Mouse (Mus musculus): Measurements from ENCODE around the gene Rnase13.
A peak's percentile ranks its signal among the peaks of the same experiment; 100 is the strongest.

Gene Rnase13

GRCm38 (mm10) chr14:51913062-51913959, 9.3 kb downstream of the Rnase13 start:
- DNase-seq (ENCODE audit: inconsistent ontology term): peak; percentile 75

- no peak for DNase-seq (ENCODE audit: inconsistent ontology term)
Observed at GRCm38 (mm10) chr14:51912391-51913061, 10.0 kb downstream of the Rnase13 start.

GRCm38 (mm10) chr14:51911301-51911700, 11.3 kb downstream of the Rnase13 start:
- no peak for DNase-seq (ENCODE audit: inconsistent ontology term)

- no peak for DNase-seq (ENCODE audit: inconsistent ontology term)
Observed at GRCm38 (mm10) chr14:51906102-51906501, 16.5 kb downstream of the Rnase13 start.

- no peak for DNase-seq (ENCODE audit: inconsistent ontology term)
Observed at GRCm38 (mm10) chr14:51904706-51905105, 17.9 kb downstream of the Rnase13 start.

- DNase-seq (ENCODE audit: inconsistent ontology term): no peak
Observed at GRCm38 (mm10) chr14:51903782-51904181, 18.8 kb downstream of the Rnase13 start.

GRCm38 (mm10) chr14:51902806-51903710, 19.5 kb downstream of the Rnase13 start:
- DNase-seq (ENCODE audit: inconsistent ontology term): peak; percentile 78

GRCm38 (mm10) chr14:51899351-51899750, 23.2 kb downstream of the Rnase13 start:
- no peak for DNase-seq (ENCODE audit: inconsistent ontology term)

GRCm38 (mm10) chr14:51896539-51897170, 25.9 kb downstream of the Rnase13 start:
- DNase-seq (ENCODE audit: inconsistent ontology term): no peak

GRCm38 (mm10) chr14:51896019-51896418, 26.6 kb downstream of the Rnase13 start:
- no peak for DNase-seq (ENCODE audit: inconsistent ontology term)

GRCm38 (mm10) chr14:51895071-51895470, 27.5 kb downstream of the Rnase13 start:
- no peak for DNase-seq (ENCODE audit: inconsistent ontology term)

GRCm38 (mm10) chr14:51893809-51894208, 28.8 kb downstream of the Rnase13 start:
- DNase-seq (ENCODE audit: inconsistent ontology term): no peak

GRCm38 (mm10) chr14:51893094-51893794, 29.3 kb downstream of the Rnase13 start:
- no peak for DNase-seq (ENCODE audit: inconsistent ontology term)

GRCm38 (mm10) chr14:51892191-51892939, 30.2 kb downstream of the Rnase13 start, which contains the start of gene Slc39a2:
Gene Slc39a2 (plus strand): TSS chr14:51892889.
- DNase-seq (ENCODE audit: inconsistent ontology term): no peak

GRCm38 (mm10) chr14:51889833-51890232, 32.7 kb downstream of the Rnase13 start:
- no peak for DNase-seq (ENCODE audit: inconsistent ontology term)

GRCm38 (mm10) chr14:51886051-51886450, 36.5 kb downstream of the Rnase13 start:
- no peak for DNase-seq (ENCODE audit: inconsistent ontology term)

- DNase-seq (ENCODE audit: inconsistent ontology term): peak; percentile 97
Observed at GRCm38 (mm10) chr14:51884598-51885331, 37.8 kb downstream of the Rnase13 start, which contains the start of gene Mettl17. Gene Mettl17 (plus strand): TSS chr14:51884842.

GRCm38 (mm10) chr14:51884031-51884544, 38.5 kb downstream of the Rnase13 start:
- peak; percentile 63 for DNase-seq (ENCODE audit: inconsistent ontology term)

- peak; percentile 88 for DNase-seq (ENCODE audit: inconsistent ontology term)
Observed at GRCm38 (mm10) chr14:51883527-51884030, 39.0 kb downstream of the Rnase13 start.

Measured in Muller cell, postnatal 12 days (primary cell).